Mouse (Mus musculus) gonadal fat pad, adult 2 months (tissue): ENCODE measurements at regions not wholly inside any gene's neighbourhood (a gene's known extent, or its start where the extent isn't known, plus 50 kb on each side); places are given as distances from the start of the nearest gene placed in this dataset.

Source experiments
- DNase-seq: peaks from one replicate; pipeline ENCODE4 v3.0.0-alpha.2; 2012; ENCODE audit warnings: low read depth

DNA sequence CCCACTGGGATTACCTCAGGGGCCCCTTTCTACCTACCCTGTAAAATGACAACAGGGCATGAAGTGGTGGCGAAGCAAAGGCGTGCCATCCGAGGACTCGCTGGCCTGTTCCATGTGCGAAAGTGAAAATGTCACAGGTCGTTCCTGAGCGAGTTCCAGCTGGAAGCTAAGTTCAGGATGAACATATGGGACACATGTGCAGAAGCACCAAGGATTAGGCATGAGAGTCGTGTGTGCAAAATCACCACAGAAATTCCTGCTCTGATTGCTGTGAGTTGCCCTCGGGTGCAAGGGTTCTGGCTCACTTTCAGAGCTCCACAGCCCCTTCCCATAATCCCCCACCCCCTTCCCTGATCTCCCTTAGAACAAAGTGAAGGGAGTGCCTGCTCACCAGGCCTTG lies 147.6 kb upstream of the Nfe2l3 start:
- no peak for DNase-seq

DNA sequence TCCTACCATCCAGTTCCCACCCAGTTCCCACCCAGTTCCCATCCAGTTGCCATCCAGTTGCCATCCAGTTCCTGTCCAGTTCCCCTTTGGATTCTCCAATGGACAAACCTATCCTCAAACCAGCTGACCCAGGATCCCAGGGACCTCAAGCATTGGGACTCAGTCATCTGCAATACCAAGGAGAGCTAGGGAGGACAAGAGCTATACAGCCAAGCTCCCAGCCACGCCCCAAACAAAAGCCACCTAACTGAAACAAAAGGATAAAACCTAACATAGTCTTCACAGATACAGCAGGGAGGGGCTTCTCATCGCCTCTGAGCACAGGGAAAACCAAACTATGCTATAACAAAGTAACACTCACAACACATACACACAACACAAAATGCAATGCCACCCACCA lies 145.6 kb upstream of the Nfe2l3 start:
- DNase-seq = no peak

DNA sequence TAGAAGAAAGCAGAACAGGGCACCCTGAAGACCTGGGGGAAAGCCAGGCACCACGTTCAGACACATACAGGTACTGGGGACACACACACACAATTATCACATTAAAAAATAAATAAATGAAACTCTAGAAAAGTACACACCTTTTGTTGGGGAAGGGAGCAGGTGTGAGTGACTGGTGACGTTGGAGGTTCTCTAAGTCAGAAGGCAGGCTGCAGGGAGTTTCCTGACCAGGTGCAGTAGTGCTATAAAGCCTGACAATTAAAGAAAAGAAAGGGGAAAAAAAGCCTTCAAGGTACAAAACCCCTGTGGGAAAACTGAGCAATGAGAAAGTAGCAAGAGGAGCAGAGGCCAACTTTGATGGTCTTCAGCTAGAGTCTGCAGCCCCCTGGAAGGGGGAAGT lies 145.1 kb upstream of the Nfe2l3 start:
- no peak for DNase-seq

DNA sequence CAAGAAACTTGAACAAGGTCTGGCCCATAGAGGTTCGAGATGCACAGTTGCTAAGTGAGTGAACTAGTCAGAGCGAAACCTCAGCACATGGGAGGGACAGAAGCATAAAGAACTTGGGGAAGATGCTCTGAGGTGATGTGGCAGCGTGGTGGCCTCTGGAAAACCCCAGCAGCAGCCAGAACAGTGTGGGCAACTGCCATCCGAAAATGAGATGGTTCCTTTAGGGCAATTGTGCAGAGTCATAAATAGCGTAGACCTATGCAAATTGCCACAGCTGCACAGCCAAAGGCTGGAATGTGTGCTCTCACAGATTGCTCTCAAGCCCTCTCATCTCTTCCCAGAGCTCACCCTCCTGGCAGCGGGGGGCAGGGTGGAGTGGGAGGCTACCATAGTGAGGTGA lies 144.7 kb upstream of the Nfe2l3 start:
- DNase-seq = no peak

DNA sequence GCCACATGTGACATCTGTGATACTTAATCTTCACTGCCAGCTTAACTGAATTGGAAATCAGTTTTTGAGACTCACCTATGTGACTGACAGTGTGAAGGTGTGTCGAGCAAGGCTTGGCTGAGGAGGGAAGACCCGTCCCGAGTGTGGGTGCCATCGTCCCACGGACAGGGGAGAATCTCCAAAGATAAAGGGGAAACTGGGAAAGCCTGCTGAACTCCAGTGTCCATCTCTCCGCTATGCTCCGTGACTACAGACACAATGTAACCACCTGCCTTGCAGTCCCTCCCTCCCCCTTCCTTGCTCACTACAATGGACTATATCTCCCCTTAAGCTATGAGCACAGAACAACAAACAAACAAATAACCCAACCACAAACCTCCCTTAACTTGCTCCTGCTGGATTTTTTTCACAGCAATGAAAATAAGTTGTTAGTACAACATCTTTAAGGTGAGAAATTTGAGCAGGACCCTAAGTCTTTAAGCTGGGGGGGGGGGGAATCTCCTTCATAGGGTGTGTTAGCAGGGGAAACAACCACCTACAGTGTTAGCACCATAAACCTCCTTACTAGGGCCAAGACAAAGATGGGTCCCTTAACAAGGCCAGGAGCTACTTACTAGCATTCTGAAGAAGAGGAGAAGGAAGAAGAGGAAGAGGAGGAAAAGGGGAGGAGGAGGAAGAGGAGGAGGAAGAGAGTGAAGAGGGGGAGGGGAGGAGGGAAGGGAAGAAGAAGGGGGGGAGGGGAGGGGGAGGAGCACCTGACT lies 144.0 kb upstream of the Nfe2l3 start:
- no peak for DNase-seq

DNA sequence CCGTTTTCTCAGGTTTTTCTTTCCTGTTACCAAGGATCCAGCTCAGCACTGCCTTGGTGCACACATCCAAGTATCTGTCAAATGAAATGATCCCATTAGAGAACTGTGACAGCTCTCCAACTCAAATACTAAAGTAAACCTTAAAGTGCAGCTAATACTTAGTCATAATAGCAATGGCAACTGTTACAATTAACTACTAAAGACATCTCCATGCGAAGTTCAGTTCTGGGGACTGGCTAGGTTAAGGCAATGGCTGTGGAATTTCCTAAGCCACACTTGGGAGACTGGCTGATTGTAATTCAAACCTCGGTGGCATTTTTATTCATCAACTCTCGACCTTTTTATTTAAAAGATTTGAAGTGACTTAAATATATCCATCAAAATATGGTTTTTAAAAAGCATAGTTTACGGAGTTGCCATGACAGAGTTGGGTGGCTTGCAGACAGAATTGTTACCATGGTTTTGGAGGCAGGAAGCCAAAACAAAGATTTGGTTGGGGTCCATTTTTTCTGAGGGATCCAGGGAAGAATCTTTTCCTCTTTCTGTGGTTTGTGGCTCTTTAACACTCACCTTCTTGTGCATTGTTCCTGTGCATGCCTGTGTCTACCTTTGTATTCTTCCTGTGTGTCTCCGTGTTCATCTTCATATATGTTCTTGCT lies 143.3 kb upstream of the Nfe2l3 start:
- no peak for DNase-seq

DNA sequence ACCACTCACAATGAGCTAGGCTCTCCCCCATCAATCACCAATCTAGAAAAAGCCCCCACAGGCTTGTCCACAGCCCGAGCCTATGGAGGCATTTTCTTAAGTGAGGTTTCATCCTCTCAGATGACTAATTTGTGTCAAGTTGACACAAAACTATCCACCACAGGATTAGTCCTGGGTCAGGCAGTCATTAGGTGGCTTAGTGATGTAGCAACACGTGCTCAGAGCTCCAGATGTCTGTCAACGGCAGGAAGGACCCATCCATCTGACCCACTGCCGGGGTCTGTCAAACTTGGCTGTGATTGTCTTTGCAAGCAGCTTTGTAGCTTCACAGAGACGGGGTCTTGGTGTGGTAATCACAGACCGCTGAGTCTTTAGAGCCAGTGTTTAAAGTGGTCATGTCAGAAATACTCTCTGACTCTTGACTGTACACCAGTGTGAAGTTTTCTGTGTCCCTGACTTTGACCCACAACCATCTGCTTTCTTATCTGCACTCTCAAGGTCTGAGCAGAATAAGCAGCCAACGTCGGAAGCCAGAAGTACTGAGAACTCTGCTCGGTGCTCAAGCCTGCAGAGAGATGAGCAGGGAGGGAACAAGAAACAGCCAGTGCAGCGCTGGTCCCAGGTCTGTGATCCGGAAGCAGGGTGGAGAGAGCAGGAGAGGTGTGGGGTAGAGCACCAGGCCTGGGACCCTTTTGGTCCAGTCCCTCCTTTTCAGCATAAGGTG lies 131.6 kb upstream of the Nfe2l3 start:
- no peak for DNase-seq

DNA sequence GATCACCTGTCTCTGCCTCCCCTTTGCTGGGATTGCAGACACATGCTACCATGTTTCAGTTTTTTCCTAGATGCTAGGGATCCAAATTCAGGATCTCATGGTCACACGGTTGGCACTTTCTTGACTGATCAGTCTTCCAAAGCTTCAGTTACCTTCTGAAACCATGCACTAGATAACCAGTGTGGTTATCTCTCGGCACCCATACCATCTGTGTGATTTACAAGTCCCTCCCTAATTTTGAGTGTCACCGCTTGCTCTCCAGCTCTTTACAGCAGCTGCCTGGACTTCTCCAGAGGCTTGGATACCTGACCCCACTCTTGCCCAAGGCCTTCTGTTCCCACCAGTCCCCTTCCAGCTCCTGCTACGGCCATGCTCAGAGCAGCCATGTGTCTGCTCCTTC lies 130.6 kb upstream of the Nfe2l3 start:
- no peak for DNase-seq

DNA sequence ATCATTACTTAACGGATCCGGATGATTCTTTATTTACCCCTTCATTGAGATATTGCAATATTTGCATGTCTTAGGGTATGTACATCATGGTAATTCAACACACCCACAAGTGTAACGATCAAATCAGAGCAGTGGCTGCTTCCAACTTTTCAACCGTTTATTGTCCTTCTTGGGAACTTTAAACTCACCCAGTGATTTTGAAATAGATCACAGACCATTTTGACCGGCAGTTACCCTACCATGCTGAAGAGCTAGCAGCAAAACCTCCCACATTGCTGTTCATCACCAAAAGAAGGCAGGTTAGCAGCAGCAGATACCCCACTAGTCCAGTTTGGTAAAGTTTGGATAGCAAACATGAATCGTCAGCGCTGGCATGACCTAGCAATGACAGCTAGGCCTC lies 130.2 kb upstream of the Nfe2l3 start:
- DNase-seq = no peak

DNA sequence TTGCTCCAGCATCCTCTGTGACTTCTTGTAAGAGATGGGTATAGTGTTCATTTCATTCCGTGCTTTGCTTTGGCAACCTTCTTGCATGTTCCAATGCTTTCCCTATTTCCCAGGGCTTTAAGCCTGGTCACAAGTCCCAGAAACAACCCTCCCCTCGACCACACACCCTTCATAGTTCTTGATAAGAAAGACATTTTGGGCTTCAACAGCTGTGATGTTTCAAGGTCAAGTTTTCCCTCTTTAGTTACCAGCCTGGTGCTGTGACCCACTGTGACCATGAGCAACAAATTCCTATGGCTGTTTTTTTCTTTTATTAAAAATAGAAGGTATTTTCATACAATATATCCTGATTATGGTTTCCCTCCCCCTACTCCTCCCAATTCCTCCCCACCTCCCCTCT lies 114.1 kb upstream of the Nfe2l3 start:
- DNase-seq = no peak

DNA sequence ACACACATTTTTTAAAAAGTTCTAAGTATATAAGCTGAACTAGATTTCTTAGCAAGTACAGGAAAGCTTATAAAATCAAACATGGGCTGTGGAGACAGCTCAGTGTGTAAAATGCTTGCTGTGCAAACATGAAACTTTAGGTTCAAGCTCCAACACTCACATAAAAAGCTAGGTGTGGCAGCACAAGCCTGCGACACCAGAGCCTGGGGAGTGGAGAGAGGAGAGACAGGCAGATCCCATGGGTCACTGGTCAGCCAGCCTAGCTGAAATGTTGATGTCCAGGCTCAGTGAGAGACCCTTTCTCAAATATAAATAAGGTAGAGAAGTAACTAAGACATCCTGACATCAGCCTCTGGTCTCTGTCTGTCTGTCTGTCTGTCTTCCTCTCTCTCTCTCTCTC lies 112.5 kb upstream of the Nfe2l3 start:
- DNase-seq = no peak

DNA sequence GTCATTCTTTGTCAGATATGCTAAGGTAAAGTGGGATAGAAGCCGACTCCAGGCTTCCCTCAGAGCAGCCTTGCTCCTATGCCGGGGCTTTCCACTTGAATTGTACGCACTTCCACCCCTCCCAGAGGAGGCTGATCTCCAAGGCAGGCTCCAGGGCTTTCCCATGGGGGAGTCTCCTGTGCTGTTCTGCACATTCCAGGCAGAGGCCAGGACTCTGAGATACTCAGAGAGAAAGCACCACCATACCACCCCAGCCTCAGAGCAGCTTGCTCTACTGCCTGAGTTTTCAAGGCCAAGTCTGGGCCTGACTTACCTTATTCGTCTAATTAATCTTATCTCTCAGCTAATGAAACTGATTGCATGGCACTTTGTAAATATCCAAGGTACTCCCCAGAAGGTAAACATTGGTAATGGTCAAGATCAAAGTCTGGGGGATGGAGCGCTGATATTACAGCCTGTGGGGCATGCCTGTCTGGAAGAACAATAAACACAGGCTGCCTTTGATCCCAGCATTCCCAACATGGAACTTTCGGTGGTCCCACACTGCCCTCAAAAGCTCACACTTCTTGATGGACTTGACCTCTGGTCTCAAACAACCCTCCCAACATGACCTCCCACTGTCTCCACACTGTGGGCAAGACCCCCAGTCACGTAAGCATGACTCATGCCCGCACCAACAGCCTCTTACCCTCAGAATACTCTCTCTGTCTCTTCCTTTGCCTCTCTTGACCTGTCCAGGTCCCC lies 111.6 kb upstream of the Nfe2l3 start:
- no peak for DNase-seq

DNA sequence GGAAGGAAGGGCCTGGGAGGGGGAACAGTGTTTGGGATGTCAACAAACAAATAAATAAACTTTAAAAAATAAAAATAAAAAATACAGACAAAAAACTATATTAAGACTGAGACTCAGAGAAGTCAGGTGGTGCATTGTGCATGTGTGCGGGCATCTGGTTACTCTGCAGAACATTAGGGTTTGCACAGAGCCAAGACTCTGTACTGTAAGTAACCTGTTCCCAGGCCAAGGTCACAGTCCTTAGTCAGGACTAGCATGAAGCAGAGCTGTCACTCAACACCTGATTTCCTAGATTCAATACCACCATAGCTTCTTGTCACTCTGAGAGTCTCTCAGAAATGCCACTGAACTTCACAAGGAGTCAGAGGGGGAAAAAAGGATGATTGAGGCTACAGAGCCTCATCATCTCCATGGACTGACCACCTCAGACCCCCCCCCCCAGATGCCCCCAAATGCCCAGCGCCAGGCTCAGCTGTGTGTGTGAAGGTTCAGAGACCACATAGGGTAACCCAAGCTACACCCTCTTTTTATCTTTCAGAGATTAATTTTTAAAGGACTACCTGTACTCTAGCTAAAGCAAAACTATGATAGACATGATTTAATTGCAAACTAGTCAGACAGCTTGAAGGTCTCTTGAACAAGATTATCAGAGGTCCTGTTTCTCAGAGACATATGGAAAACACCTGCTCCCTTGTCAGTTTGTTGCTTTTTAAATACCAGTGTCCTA lies 106.2 kb upstream of the Nfe2l3 start:
- no peak for DNase-seq

DNA sequence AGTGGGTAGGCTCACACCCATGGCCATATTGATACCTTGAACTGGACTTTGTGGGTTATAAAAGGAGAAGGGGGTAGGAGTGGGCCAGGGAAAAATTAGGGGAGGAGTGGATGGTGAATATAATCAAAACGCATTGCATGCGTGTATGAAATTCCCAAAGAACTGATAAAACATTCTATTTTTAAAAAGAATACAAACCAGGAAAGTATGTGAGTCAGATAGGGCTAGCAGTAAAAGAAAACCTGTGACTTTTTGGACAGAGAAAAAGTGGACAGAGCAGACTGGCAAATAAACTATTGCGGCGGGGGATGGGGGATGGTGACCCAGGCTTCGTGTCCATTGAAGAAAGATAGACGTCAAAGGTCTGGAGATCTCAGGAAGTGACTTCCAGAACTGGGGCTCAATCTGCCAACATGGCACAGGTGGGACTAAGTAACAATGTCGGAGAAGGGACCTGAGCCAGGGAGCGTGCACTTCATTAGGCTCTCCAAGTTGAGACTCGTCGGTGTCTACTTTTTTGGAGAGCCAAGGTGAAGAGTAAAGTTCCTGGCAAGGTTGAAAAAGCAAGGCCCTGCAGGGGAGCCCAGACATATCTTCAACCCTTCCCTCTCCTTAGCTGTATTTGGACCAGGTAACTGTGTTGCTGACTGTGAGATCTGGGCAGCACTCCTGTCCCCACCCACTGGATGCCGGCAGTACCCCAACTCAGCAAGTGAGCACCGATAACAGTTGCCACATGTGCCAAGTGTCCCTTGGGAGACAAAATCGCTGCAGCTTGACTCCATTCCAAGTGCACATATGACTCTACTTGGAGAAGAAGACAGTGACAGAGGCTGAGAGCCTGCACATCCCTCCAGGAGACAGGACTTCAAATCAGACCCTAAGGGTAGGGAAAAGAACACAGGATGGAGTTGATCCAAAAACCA lies 103.1 kb upstream of the Nfe2l3 start:
- DNase-seq = no peak

DNA sequence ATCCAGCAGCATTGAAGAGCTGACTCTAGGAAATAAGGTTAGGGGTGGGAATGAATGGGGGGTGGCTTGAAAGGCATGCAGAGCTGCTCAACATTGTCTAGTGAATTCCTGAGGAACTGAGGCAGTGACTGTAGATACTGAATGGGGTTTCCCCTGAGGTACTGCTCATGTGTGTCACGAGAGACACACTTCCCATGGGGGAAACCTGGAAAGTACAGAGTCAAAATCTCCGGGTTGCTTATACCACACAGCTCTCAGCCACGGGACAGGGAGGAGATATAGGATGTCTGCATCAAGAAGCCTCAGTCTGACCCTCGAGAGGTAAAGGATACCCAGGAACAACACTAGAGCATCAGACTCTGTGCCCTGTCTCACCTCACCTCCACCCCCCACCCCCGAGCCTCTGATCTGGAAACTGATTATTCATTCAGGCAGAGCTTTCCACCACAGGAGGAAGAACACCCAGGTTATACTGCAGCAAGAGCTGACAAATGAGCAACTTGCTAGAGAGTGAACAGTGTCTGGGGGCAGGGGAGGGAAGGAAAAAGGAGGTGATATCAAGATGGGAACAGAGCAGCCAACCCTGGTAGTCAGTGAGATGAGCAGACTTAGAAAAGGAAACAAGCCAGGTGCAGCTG lies 102.3 kb upstream of the Nfe2l3 start:
- DNase-seq = no peak

DNA sequence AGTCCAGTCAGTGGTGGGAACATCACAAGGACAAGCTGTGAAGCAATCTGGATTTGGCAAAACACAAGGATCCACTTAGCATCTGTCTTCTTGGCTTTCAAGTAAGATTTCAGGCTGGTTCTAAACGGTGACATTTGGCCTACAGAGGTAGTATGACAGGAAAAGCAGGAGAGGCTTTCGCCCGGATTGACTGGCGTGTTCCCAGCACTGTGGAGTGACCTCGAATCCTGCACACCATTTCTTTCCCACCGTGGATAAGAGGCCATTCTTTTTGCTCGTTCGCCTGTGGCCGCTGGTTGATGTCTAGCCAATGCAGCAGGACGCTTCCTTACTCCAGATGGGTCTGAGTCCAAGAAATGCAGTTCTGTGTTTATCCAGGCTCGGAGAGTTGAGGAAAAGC lies 99.6 kb upstream of the Nfe2l3 start:
- peak; percentile 62 for DNase-seq

DNA sequence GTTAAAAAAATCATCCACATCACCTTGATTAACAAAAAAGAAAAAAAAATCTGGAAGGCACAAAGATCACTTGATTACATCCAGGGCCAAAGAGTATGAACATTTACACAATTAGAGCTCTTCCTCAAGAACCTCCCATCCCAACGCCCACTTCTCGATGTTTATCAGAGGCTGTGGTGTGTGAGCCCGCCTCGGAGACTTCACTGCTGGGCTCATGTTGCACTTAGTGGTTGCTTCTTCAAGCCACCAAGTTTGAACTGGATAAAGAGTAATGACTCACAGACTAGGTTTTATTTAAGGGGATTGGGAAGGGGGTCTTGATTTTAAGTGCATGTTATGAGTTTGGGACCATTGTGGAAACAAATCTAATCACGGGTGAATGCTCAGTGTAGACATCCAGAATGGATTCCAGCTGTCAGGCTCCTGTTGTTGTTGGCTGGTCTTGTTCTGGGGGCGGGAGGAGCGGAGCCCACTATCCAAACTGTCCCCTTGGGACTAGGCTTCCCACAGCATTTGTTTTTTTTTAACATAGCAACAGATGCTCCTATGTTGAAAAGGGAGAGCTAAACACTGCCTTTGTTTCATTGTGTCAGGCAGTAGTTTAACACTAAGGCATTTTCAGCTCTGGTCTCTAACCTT lies 98.6 kb upstream of the Nfe2l3 start:
- DNase-seq = no peak

DNA sequence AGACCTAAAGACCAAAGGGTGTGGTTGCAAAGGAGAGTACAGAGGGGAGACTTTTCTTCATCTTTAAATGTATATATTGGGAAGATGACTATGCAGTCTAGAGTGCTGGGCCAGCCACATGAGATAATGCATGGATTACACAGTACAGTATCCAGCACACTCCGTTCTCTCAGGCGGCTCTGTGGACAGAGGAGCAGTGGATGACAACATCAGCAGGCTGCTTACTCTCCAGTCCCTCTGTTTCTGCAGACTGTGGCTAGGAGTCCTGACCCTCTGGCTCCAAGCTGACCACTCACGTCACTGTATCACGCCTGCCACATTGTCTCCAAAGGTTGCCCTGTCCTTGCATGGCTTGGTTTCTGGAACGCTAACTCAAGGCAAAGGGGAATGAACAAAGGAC lies 97.2 kb upstream of the Nfe2l3 start:
- no peak for DNase-seq

DNA sequence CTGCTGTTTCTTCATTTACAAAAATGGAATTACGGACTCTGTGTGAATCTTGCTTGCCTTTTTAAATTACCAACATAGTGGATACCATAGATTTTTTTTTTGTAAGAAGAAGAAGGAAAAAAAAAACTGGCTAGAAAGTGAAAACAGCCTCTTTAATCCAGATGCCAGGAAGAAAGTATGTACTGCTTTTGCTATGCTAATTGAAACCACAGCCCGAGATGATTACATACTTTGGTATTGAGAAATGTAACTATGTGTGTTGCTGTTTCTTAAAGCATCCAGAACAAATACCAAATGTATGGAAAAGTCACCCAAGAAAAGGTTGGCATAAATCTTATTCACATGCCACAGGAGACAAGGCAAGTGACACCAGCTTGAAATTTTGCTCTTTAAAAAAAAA lies 93.2 kb upstream of the Nfe2l3 start:
- DNase-seq = no peak

DNA sequence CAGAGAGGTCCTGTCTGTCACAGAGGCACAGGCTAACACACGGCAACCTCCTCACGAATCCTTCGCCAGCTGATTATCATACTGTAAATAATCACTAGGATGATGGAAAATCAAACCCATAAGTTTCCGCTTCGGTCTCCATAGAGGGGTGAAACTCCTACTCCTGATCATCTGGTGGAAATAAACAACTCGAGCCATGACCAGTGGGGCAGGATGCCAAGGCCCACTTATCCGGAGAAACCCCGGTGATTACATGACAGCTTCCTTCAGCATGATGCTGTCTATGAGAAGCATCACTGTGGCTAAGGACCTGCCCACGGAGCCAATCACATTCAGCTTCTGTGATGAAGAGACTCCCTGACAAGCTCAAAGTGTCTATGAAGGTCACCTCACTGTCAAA lies 84.7 kb upstream of the Nfe2l3 start:
- no peak for DNase-seq
